Mouse (Mus musculus) midbrain, embryonic 16.5 days (tissue): ENCODE data around the gene Paqr9. TPM values are rescaled to one million over a fixed set of nuclear protein-coding genes. Genes with fewer than 3 reads are reported as not detected.

Source experiments
- ATAC-seq: fragments of 200-750 bp; cut with Nextera tagmentation; 2 replicates; pipeline ENCODE4 v1.8.0; 2017; ENCODE audit warnings: moderate TSS enrichment
- H3K27ac ChIP-seq: fragments of 300-500 bp; sonication (generic); 2 replicates; pipeline ENCODE4 v1.5.1; 2014; ENCODE audit warnings: mild to moderate bottlenecking, low read length, mixed read lengths
- H3K27me3 ChIP-seq: fragments of 300-500 bp; sonication (generic); 2 replicates; pipeline ENCODE4 v1.6.1; 2014; ENCODE audit warnings: low read depth, low read length, mixed read lengths; ENCODE audit not compliant: control insufficient read depth, insufficient read depth
- H3K36me3 ChIP-seq: fragments of 300-500 bp; sonication (generic); 2 replicates; pipeline ENCODE4 v1.6.1; 2014; ENCODE audit warnings: mild to moderate bottlenecking, low read length, moderate library complexity, mixed read lengths; ENCODE audit not compliant: control insufficient read depth, insufficient read depth
- H3K4me1 ChIP-seq: fragments of 300-500 bp; sonication (generic); 2 replicates; pipeline ENCODE4 v1.6.1; 2014; ENCODE audit warnings: mild to moderate bottlenecking, low read length, mixed read lengths; ENCODE audit not compliant: control insufficient read depth, insufficient read depth
- H3K4me2 ChIP-seq: fragments of 300-500 bp; sonication (generic); 2 replicates; pipeline ENCODE4 v1.6.1; 2014; ENCODE audit warnings: mild to moderate bottlenecking, low read length, mixed read lengths
- H3K4me3 ChIP-seq: fragments of 300-500 bp; sonication (generic); 2 replicates; pipeline ENCODE4 v1.5.1; 2014; ENCODE audit warnings: low read depth, mild to moderate bottlenecking, low read length, moderate library complexity, mixed read lengths
- H3K9ac ChIP-seq: fragments of 300-500 bp; sonication (generic); 2 replicates; pipeline ENCODE4 v1.6.1; 2014; ENCODE audit warnings: low read depth, low read length, mixed read lengths
- H3K9me3 ChIP-seq: fragments of 300-500 bp; sonication (generic); replicated peaks from 2 replicates; pipeline ENCODE4 v1.6.1; 2014; ENCODE audit warnings: mild to moderate bottlenecking, low read length, mixed read lengths; ENCODE audit not compliant: control insufficient read depth, poor library complexity, severe bottlenecking
- WGBS: fragments of 180-500 bp; shearing (Covaris S2); extraction: QIAGEN DNeasy Blood & Tissue Kit; methylation state at CpG from one replicate; pipeline ENCODE4 v1.1.7; 2014; 5-methylcytosine and 5-hydroxymethylcytosine counted together
- polyA plus RNA-seq: library from polyadenylated mRNA; unstranded; fragments of >200 nt; fragmentation: Nextera tagmentation; extraction: Ambion mirVana; gene quantifications from 2 replicates; pipeline ENCODE4 v1.2.1, GENCODE M21; 2015

Gene Paqr9
- polyA plus RNA-seq, 1 experiment from 2014 or later, result 5.5 TPM

DNA sequence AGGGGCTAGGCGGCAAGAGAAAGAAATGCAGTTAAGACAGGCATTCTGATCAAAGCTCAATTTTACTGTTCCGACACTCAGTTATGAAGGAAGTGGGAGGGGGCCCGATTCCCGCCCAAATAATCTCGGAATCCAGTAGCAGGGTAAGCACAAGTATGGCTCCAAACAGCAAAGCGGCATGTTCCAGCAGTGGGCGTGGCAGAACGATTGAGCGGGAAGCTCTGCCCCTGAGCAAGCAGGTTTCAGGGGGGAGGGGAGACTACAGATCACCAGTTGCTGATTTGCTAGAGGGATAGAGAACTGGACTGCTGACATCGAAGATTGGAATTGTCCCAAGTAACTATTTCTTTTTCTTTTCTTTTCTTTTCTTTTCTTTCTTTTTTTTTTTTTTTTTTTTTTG lies 37.9 kb upstream of the Paqr9 start:
- no peaks in the 10 kb centered on the region for H3K4me1 ChIP-seq
- H3K4me3 ChIP-seq, result no peak overlapping the region
- no peaks in the 10 kb centered on the region for H3K27me3 ChIP-seq
- no peak overlapping the region for H3K27ac ChIP-seq
- no peaks in the 10 kb centered on the region for H3K9me3 ChIP-seq
- 55% methylated on average over 10 of the region's 10 CpGs for WGBS
- H3K36me3 ChIP-seq, result no peaks in the 10 kb centered on the region
- H3K4me2 ChIP-seq, result no peak overlapping the region
- ATAC-seq, result no peak
- H3K9ac ChIP-seq, result no peak overlapping the region

DNA sequence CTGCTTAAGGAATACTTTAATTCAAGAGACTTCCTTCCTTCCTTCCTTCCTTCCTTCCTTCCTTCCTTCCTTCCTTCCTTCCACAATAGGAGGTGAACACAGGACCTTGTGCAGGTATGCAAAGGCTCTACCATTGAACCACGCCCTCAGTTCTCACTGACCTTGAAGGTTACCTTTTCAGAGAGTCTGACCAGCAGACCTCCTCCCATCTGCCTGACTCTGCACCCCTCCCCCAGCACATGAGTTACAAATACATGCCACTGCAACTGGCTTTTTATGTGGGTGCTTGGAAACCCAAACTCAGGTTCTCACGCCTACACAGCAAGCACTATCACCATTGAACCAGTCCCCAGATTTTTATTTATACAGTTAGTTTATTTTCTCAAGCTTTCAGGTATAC lies 36.9 kb upstream of the Paqr9 start:
- no peak overlapping the region for H3K9ac ChIP-seq
- no peak overlapping the region for H3K4me3 ChIP-seq
- H3K27ac ChIP-seq, result no peak overlapping the region
- H3K4me1 ChIP-seq, result no peaks in the 10 kb centered on the region
- H3K27me3 ChIP-seq, result no peaks in the 10 kb centered on the region
- no peaks in the 10 kb centered on the region for H3K9me3 ChIP-seq
- no peak for ATAC-seq
- H3K36me3 ChIP-seq, result no peaks in the 10 kb centered on the region
- H3K4me2 ChIP-seq, result no peak overlapping the region
- 87% methylated on average over 2 of the region's 2 CpGs for WGBS

DNA sequence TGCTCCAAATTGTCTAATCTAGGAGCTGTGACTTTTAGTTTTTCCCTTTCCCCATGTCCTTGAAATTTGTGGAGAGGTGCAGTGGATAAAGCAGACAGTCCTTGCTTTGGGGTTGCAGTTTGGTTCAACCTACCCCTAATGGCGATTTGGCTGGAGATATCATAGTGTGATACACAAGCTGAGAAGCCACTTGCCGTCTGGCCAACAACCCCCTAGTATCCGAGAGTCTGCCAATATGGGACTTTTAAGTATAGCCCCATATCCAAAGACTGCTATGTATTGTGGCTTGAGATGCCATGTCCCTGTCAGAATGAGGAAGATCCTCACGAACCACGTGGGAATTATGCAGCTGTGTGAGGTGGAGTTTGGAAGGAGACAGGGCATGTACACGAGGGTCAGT lies 34.1 kb upstream of the Paqr9 start:
- H3K4me1 ChIP-seq, result no peaks in the 10 kb centered on the region
- H3K4me2 ChIP-seq, result no peak overlapping the region
- ATAC-seq, result no peak
- no peaks in the 10 kb centered on the region for H3K27me3 ChIP-seq
- no peaks in the 10 kb centered on the region for H3K9me3 ChIP-seq
- H3K9ac ChIP-seq, result no peak overlapping the region
- 80% methylated on average over 6 of the region's 6 CpGs for WGBS
- H3K27ac ChIP-seq, result no peak overlapping the region
- no peaks in the 10 kb centered on the region for H3K36me3 ChIP-seq
- no peak overlapping the region for H3K4me3 ChIP-seq

DNA sequence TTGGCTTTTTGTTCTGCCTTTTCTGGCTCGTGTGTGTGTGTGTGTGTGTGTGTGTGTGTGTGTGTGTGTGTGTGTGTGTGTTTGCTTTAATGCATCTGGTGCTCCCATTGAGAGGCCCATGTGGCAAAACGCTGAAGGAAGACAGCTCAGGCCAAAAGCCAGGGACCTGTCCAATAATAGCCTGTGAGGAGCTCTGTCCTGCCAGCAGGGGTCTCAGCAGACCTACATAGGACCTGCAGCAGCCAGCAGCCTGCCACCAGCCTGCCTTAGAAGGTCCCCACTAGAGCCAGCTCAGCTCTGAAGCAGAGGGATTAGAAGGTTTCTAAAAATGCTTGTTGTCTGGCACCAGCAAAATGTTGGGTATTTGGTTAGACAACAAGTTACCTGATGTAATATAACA lies 33.5 kb upstream of the Paqr9 start:
- 0% methylated on average over 2 of the region's 2 CpGs for WGBS
- Histone ChIP-seq H3K9me3 (no peaks in the 10 kb centered on the region), H3K4me2 (no peak overlapping the region), H3K4me3 (no peak overlapping the region), H3K36me3 (no peaks in the 10 kb centered on the region), H3K4me1 (no peaks in the 10 kb centered on the region), H3K9ac (no peak overlapping the region), H3K27me3 (no peaks in the 10 kb centered on the region), H3K27ac (no peak overlapping the region)
- ATAC-seq, result peak; percentile 85

DNA sequence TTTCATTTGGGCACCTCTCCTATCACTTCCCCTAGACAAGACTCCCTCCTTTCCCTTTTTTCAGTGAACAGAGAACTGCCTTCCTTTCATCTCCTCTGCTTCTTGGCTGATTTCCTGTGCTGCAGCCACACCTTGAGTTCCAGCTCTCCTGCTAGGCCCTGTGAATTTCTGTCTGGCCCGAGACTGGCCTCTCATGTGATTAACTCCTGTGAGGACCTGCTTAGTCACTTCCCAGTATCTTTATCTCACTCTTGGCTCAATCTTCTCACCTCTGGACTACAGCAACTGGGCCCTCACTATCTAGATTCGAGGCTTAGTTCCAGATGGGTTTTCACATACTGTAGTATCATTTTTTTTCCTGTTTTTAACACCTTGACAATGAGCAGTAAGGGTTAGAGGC lies 31.8 kb upstream of the Paqr9 start:
- H3K4me2 ChIP-seq, result no peak overlapping the region
- no peaks in the 10 kb centered on the region for H3K36me3 ChIP-seq
- H3K9me3 ChIP-seq, result no peaks in the 10 kb centered on the region
- no peak overlapping the region for H3K4me3 ChIP-seq
- no peak for ATAC-seq
- no peaks in the 10 kb centered on the region for H3K4me1 ChIP-seq
- WGBS, result 66% methylated on average over 2 of the region's 2 CpGs
- H3K27me3 ChIP-seq, result no peaks in the 10 kb centered on the region
- no peak overlapping the region for H3K9ac ChIP-seq
- no peak overlapping the region for H3K27ac ChIP-seq

DNA sequence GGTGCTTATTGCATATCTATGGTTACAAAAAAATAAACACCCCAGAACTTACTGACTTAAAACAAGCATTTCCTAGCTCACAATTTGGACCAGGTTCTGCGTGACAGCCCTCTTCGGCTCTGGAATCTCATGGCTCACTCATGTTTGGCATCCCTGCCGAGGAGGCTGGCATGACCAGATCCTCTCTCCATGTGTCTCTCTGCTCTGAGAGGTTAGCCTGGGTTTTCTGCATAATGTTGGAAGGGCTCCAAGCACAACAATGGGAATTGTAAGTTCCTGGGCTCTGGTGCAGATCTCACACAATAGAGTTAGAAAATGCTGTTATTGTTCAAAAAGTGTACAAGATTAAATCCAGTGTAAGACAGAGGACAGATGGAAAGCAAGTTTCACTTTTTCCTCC lies 28.3 kb upstream of the Paqr9 start:
- Histone ChIP-seq H3K4me2 (no peak overlapping the region), H3K4me1 (no peaks in the 10 kb centered on the region), H3K27ac (no peak overlapping the region), H3K9me3 (no peaks in the 10 kb centered on the region), H3K9ac (no peak overlapping the region), H3K27me3 (no peaks in the 10 kb centered on the region), H3K4me3 (no peak overlapping the region), H3K36me3 (no peaks in the 10 kb centered on the region)
- no peak for ATAC-seq
- 51% methylated on average over 3 of the region's 3 CpGs for WGBS

DNA sequence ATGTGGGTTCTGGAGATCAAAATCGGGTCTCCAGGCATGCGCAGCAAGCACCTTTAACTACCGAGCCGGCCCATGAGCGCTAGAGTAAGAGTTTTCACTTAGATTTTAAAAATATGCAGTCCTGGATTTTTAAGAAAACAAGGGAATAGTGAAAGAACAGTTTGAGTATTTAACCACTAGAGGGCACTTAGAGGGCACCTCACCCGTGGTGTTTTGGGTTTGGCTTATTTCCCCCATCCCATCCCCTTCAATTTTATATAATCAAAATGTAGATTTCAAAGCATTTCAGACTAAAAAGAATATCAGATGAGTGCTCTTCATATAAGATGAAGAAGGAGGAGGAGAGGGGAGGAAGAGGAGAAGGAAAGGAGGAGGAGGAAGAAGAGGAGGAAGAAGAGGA lies 25.6 kb upstream of the Paqr9 start:
- Histone ChIP-seq H3K27ac (no peak overlapping the region), H3K9ac (no peak overlapping the region), H3K27me3 (no peaks in the 10 kb centered on the region), H3K36me3 (no peaks in the 10 kb centered on the region), H3K4me2 (no peak overlapping the region), H3K4me1 (no peaks in the 10 kb centered on the region), H3K4me3 (no peak overlapping the region), H3K9me3 (no peaks in the 10 kb centered on the region)
- 48% methylated on average over 6 of the region's 6 CpGs for WGBS
- no peak for ATAC-seq

DNA sequence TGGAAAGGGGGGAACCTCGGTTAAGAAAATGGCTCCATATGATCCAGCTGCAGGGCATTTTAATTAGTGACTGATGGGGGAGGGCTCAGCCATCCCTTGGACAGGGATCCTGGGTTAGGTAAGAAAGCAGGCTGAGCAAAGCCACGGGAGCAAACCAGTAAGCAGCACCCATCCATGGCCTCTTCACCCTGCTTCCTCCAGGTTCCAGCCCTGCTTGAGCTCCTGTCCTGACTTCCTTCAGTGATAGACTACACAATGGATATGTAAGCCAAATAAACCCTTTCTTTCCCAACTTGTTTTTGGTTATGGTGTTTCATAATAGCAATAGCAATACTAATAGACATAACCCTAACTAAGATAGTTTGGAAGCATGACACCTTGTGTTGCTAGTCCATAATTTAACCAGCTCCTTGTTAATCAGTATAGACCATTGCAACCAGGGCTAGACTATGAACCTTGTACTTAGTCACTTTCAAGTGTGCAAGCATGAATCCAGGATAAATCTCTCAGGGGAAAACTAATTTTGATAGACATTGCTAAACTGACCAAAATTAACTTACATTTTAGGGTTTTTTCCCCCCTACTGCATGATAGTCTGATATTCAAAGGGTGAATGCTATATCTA lies 20.2 kb upstream of the Paqr9 start:
- no peak overlapping the region for H3K4me3 ChIP-seq
- H3K4me1 ChIP-seq, result 0 out of 2 replicates have a peak, but pooled peaks cover 3% of the 10 kb centered on the region
- H3K27ac ChIP-seq, result no peak overlapping the region
- H3K9me3 ChIP-seq, result no peaks in the 10 kb centered on the region
- no peaks in the 10 kb centered on the region for H3K27me3 ChIP-seq
- ATAC-seq, result no peak
- H3K36me3 ChIP-seq, result no peaks in the 10 kb centered on the region
- no peak overlapping the region for H3K9ac ChIP-seq
- 74% methylated on average over 2 of the region's 2 CpGs for WGBS
- H3K4me2 ChIP-seq, result no peak overlapping the region

DNA sequence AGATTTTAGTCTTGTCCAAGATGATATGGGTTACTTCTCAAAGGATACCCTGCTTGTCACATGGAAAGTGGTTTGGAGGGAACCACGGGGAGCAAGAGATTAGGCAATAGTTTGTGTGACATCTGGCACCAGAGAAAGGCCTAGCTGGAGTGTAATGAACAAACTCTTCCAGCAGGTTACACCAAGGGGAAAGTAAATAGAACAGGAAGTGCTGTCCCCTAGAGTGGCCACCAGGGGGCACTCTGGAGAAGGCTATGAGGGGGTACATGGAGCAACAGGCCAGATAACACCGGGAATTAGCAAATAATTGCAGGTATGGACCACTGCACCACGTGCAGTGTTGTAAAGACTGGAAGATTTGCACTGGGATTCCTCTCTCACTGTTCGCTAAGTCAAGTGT lies 19.0 kb upstream of the Paqr9 start:
- 70% methylated on average over 4 of the region's 4 CpGs for WGBS
- no peak overlapping the region for H3K27ac ChIP-seq
- no peaks in the 10 kb centered on the region for H3K9me3 ChIP-seq
- no peaks in the 10 kb centered on the region for H3K36me3 ChIP-seq
- no peak for ATAC-seq
- H3K4me3 ChIP-seq, result no peak overlapping the region
- 0 out of 2 replicates have a peak, but pooled peaks cover 3% of the 10 kb centered on the region for H3K4me1 ChIP-seq
- no peak overlapping the region for H3K9ac ChIP-seq
- no peak overlapping the region for H3K4me2 ChIP-seq
- H3K27me3 ChIP-seq, result no peaks in the 10 kb centered on the region
